Mouse (Mus musculus): ENCODE data around the gene Dab2ip. TPM values are rescaled to one million over a fixed set of nuclear protein-coding genes. Genes with fewer than 3 reads are reported as not detected.

The Dab2ip gene
- polyA plus RNA-seq, 1 experiment from 2014 or later, result 67.9 TPM

GRCm38 (mm10) chr2:35559551-35559835 is 1.4 kb downstream of the Dab2ip start:
- no peaks in the 10 kb centered on the region for H3K36me3 ChIP-seq
- WGBS, result 29% methylated on average over 2 of the region's 2 CpGs
- peak overlapping the region; percentile 87; the same call in 1 of the 2 replicates for H3K27ac ChIP-seq (replicated peaks)
- peaks cover 43% of the 10 kb centered on the region for H3K4me1 ChIP-seq
- H3K4me3 ChIP-seq (replicated peaks), result no peak overlapping the region
- no peak overlapping the region; the same call in 1 of the 2 replicates for H3K9ac ChIP-seq
- 0 out of 2 replicates have a peak, but pooled peaks have one; percentile 36 for ATAC-seq (ENCODE audit: insufficient number of reproducible peaks, low FRiP score, low TSS enrichment, low read depth)
- H3K27me3 ChIP-seq, result no peaks in the 10 kb centered on the region
- H3K9me3 ChIP-seq (replicated peaks), result no peaks in the 10 kb centered on the region
- peak overlapping the region; percentile 44 for H3K4me2 ChIP-seq (replicated peaks)

DNA sequence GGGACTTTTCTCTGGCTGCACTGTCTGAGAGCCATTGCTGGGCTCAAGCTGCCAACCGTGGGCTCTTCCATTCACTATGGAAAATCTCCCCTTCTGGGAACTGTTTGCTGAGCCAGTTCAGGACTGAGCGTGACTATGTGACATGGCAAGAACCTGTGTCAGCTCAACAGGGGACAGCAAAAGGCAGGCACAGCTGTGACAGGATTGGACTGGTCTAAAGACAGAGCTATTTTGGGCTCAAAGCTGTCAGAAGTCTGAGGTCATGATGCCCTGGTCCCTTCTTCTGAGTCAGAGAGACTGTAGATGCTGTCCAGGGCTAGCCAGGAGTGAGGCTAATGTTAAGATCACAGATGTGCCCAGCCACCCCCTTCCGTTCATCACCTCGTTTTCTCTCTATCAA is 5.7 kb downstream of the Dab2ip start:
- H3K27me3 ChIP-seq, result no peaks in the 10 kb centered on the region

DNA sequence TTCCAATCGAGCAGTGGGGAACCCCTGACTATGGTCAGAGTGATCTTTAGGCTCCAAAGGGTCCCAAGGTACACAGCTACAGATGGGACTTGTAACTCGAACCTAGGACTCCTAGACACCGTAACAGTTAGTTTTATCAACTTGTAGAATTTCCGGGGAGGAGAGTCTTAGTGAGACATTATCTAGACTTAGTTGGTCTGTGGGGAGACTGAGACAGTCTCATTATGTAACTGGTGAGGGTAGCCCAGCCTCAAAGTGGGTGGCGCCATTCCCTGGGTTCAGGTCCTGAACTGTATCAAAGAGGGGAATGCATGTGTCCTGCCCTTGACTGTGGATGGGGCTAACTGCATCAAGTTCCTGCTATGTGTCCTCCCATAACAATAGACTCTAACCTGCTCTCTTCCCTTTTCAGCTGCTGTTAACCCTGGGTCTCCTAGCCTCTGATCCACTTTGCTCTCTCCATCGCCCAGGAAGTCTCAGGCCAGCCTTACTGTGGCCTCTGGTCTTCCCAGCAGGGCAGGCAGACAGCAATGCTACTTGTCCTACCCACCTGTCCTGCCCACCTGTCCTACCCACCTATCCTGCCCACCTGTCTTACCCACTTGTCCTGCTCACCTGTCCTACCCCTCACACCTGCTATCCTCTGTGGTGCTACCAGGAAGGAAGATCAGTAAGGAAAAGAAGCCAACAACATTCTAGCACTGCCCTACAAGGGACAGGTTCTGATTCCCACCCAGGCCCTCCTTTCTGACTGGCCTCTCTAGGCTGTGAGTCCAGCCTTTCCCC is 7.2 kb downstream of the Dab2ip start:
- no peaks in the 10 kb centered on the region for H3K9me3 ChIP-seq (replicated peaks)
- H3K27ac ChIP-seq (replicated peaks), result no peak overlapping the region
- no peak overlapping the region for H3K4me2 ChIP-seq (replicated peaks)
- no peaks in the 10 kb centered on the region for H3K27me3 ChIP-seq
- H3K4me3 ChIP-seq (replicated peaks), result no peak overlapping the region
- H3K4me1 ChIP-seq, result peaks cover 2% of the 10 kb centered on the region; the same call in 1 of the 2 replicates
- H3K9ac ChIP-seq, result no peak overlapping the region
- no peaks in the 10 kb centered on the region for H3K36me3 ChIP-seq
- 82% methylated on average over 6 of the region's 6 CpGs for WGBS
- no peak for ATAC-seq (ENCODE audit: insufficient number of reproducible peaks, low FRiP score, low TSS enrichment, low read depth)

More for the DNA sequence above, 5.7 kb downstream of the Dab2ip start:
- Histone ChIP-seq H3K36me3 (no peaks in the 10 kb centered on the region), H3K4me1 (peaks cover 18% of the 10 kb centered on the region), H3K9ac (no peak overlapping the region), H3K4me2 (replicated peaks) (no peak overlapping the region), H3K4me3 (replicated peaks) (no peak overlapping the region), H3K27ac (replicated peaks) (no peak overlapping the region), H3K9me3 (replicated peaks) (no peaks in the 10 kb centered on the region)
- ATAC-seq (ENCODE audit: insufficient number of reproducible peaks, low FRiP score, low TSS enrichment, low read depth), result no peak
- 77% methylated on average over 4 of the region's 4 CpGs for WGBS

DNA sequence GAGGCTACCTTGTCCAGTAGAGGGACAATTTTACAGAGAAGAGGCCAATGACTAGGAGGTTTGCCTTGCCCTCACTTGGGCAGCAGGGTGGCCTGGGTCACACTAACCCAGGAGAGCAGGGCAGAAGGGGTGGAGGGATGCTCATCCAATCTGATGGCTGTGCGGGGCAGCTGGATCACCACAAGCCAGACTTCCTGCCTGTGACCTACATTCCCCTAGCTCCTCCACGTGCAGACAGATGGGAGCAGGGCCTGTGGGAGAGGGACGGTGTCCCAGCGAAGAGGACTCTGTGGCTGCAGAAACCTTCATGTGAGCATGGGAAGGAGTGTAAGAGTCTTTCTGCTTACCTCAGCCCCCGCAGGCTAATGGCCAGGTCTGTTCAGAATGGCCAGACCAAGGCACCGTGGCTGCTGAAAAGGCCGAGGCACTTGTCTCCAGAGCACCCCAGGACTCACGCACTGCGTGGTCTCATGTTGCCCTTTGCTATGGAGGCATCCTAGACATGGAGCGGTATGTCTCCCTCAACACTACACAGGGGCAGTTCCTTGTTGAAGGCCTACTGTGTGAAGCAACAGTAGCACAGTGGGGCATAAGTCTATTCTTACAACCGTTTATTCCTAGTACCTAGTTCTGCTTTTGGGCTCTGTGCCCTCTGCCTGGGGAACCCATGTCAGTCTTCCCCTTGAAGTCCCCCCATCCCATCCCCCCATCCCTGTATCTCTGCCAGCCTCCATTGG is 9.1 kb downstream of the Dab2ip start:
- Histone ChIP-seq H3K36me3 (no peaks in the 10 kb centered on the region), H3K9me3 (replicated peaks) (no peaks in the 10 kb centered on the region), H3K4me2 (replicated peaks) (no peak overlapping the region), H3K9ac (no peak overlapping the region), H3K27me3 (no peaks in the 10 kb centered on the region), H3K4me3 (replicated peaks) (no peak overlapping the region), H3K27ac (replicated peaks) (no peak overlapping the region), H3K4me1 (peaks cover 3% of the 10 kb centered on the region; the same call in 1 of the 2 replicates)
- WGBS, result 79% methylated on average over 11 of the region's 11 CpGs
- ATAC-seq (ENCODE audit: insufficient number of reproducible peaks, low FRiP score, low TSS enrichment, low read depth), result no peak

- H3K9ac ChIP-seq, result no peak overlapping the region
- no peak for ATAC-seq (ENCODE audit: insufficient number of reproducible peaks, low FRiP score, low TSS enrichment, low read depth)
These were observed 9.7 kb downstream of the Dab2ip start for GRCm38 (mm10) chr2:35567694-35568149.

GRCm38 (mm10) chr2:35570743-35571142 is 12.7 kb downstream of the Dab2ip start:
- WGBS, result 64% methylated on average over 4 of the region's 4 CpGs
- Histone ChIP-seq H3K4me2 (replicated peaks) (no peak overlapping the region), H3K4me1 (peaks cover 3% of the 10 kb centered on the region; the same call in 1 of the 2 replicates), H3K27ac (replicated peaks) (no peak overlapping the region), H3K36me3 (no peaks in the 10 kb centered on the region), H3K4me3 (replicated peaks) (no peak overlapping the region), H3K9ac (no peak overlapping the region), H3K27me3 (no peaks in the 10 kb centered on the region), H3K9me3 (replicated peaks) (no peaks in the 10 kb centered on the region)
- ATAC-seq (ENCODE audit: insufficient number of reproducible peaks, low FRiP score, low TSS enrichment, low read depth), result no peak

More at GRCm38 (mm10) chr2:35567694-35568149, 9.7 kb downstream of the Dab2ip start:
- Histone ChIP-seq H3K27ac (replicated peaks) (no peak overlapping the region), H3K27me3 (no peaks in the 10 kb centered on the region), H3K4me1 (peaks cover 3% of the 10 kb centered on the region; the same call in 1 of the 2 replicates), H3K36me3 (no peaks in the 10 kb centered on the region), H3K4me2 (replicated peaks) (no peak overlapping the region), H3K9me3 (replicated peaks) (no peaks in the 10 kb centered on the region), H3K4me3 (replicated peaks) (no peak overlapping the region)
- WGBS, result 91% methylated on average over 4 of the region's 4 CpGs

DNA sequence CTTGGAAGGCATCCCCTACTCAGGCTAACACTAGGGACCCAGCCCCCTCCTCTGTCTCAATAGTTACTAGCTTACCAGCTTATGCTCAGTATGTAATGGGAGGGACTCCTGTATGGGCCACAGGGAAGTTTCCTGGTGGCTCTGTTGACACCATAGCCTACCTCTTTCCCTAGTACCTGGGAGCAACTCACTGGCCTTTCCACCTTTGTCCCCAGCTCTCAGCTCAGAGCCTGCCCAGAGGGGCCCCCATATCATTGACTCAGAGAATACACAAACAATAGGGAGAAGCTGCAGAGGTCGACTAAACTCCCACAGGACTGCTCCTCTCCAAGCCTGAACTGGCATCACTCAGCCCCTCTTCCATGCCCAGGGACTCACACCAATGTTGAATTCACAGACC is 16.6 kb downstream of the Dab2ip start:
- Histone ChIP-seq H3K4me1 (peaks cover 3% of the 10 kb centered on the region; the same call in 1 of the 2 replicates), H3K4me2 (replicated peaks) (no peak overlapping the region), H3K9me3 (replicated peaks) (no peaks in the 10 kb centered on the region), H3K4me3 (replicated peaks) (no peak overlapping the region), H3K27ac (replicated peaks) (no peak overlapping the region), H3K36me3 (no peaks in the 10 kb centered on the region), H3K9ac (no peak overlapping the region), H3K27me3 (no peaks in the 10 kb centered on the region)
- WGBS, result 58% methylated on average over 1 of the region's 1 CpGs
- no peak for ATAC-seq (ENCODE audit: insufficient number of reproducible peaks, low FRiP score, low TSS enrichment, low read depth)

GRCm38 (mm10) chr2:35576675-35577074 is 18.6 kb downstream of the Dab2ip start:
- Histone ChIP-seq H3K9ac (no peak overlapping the region), H3K4me3 (replicated peaks) (no peak overlapping the region), H3K27me3 (no peaks in the 10 kb centered on the region), H3K27ac (replicated peaks) (no peak overlapping the region), H3K9me3 (replicated peaks) (no peaks in the 10 kb centered on the region), H3K36me3 (no peaks in the 10 kb centered on the region), H3K4me2 (replicated peaks) (no peak overlapping the region), H3K4me1 (0 out of 2 replicates have a peak, but pooled peaks cover 8% of the 10 kb centered on the region)
- no peak for ATAC-seq (ENCODE audit: insufficient number of reproducible peaks, low FRiP score, low TSS enrichment, low read depth)
- WGBS, result 87% methylated on average over 3 of the region's 3 CpGs

GRCm38 (mm10) chr2:35580111-35580510 is 22.0 kb downstream of the Dab2ip start:
- Histone ChIP-seq H3K27ac (replicated peaks) (no peak overlapping the region), H3K9ac (no peak overlapping the region), H3K4me2 (replicated peaks) (no peak overlapping the region), H3K4me1 (peaks cover 33% of the 10 kb centered on the region), H3K27me3 (no peaks in the 10 kb centered on the region), H3K4me3 (replicated peaks) (no peak overlapping the region), H3K36me3 (no peaks in the 10 kb centered on the region), H3K9me3 (replicated peaks) (no peaks in the 10 kb centered on the region)
- no peak for ATAC-seq (ENCODE audit: insufficient number of reproducible peaks, low FRiP score, low TSS enrichment, low read depth)
- 74% methylated on average over 4 of the region's 4 CpGs for WGBS

DNA sequence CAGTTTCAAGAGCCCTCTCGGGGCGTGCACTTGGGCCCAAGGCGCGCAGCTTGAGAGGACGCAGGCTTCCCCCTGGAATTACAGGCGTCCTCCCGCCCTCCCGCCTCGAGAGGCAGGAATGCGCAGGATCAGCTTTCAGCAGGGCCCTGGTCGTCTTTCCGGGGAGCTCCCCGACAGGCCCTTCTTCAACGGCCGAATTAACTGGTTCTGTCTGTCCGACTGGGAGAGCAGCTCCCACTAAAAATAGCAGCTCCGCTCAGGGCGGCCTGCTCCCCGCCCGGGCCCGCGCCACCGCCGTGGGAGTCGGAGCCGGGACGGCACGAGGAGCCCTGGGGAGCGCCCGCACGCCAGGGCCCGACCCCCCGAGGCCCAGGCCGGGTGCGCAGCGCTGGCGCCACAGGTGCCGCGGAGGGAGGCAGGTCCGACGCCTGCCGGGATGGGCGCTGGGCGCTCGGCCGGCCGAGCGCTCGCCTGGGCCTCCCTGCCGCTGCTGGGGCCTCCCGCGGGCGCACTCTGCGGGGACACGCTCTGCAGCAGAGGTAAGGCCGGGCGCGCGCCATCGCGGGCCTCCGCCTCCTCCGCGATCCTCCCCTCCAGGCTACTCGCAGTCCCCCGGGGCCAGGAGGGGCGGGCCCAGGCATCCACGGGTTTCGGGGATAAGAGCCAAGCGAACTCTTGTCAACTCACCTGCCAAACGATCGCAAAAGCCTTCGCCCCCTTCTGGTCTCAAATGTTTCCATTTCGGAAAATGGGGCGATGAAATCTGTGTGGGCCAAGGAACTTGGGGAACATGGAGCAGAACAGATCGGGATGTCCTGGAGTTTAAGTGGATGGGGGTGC is 23.7 kb downstream of the Dab2ip start:
- peak overlapping the region; percentile 94 for H3K4me2 ChIP-seq (replicated peaks)
- H3K4me1 ChIP-seq, result peaks cover 34% of the 10 kb centered on the region
- H3K4me3 ChIP-seq (replicated peaks), result peak overlapping the region; percentile 49
- H3K27me3 ChIP-seq, result no peaks in the 10 kb centered on the region
- H3K27ac ChIP-seq (replicated peaks), result peak overlapping the region; percentile 82
- under 1% methylated on average over 76 of the region's 76 CpGs for WGBS
- H3K9ac ChIP-seq, result peak overlapping the region; percentile 50
- H3K36me3 ChIP-seq, result no peaks in the 10 kb centered on the region
- peak; percentile 53 for ATAC-seq (ENCODE audit: insufficient number of reproducible peaks, low FRiP score, low TSS enrichment, low read depth)
- H3K9me3 ChIP-seq (replicated peaks), result no peaks in the 10 kb centered on the region

All from embryonic facial prominence, embryonic 15.5 days (tissue).